Mouse (Mus musculus): ENCODE measurements around the gene Tldc1. TPM values are rescaled to one million over a fixed set of nuclear protein-coding genes. Genes with fewer than 3 reads are reported as not detected.

The Tldc1 gene
- polyA plus RNA-seq, 1 experiment, result 10.8 TPM

DNA sequence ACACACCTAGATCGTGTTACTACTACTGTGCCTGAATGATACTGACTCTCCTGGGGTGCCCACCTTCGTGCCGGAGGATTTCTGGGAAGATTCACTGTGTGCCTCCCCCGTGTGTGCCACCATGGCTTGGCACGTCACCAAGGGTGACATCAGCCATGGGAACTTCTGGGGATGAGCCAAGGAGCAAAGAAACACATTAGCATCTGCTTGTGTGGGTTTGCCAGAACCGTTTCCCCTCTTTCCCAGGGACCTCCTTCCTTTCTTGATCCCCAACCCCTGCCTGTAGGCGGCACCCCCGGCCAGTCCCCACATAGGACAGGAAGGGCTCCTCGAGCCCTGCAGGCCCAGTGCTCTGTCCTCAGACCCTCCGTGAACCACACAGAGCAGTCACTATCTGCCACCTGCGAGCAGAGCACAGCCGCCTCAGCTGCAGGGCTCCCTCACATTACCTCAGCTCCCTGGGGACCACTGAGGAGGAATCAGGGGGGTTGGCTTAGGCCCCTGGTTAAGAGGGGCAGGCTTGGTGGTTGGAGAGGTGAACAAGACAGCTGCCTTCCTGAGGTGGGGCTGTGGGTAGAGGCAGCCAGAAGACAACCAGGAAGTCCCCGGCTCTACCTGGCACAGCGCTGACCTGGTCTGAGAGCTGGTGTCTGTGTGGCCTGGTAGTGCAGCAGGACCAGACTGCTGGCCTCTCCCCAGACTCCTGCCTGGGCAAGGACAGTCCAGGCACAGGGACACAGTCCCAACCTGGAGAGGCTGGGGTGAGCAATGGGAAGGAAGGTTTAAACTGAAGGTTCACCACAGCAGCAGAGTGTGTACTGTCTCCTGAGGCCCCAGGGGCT, 28.4 kb upstream of the Tldc1 start:
- 0 out of 2 replicates have a peak, but pooled peaks cover 3% of the 10 kb centered on the region for H3K4me1 ChIP-seq (ENCODE audit: control insufficient read depth, insufficient read depth, low read length)
- H3K4me3 ChIP-seq (replicated peaks; ENCODE audit: extremely low read depth, low read depth, low read length), result no peak overlapping the region
- no peak for DNase-seq
- TF ChIP-seq POLR2A (IDR thresholded peaks at IDR 0.05; ENCODE audit: borderline replicate concordance, extremely low read depth, low read depth, low read length) (no peak), CTCF (IDR thresholded peaks at IDR 0.05; ENCODE audit: insufficient read depth, low read length) (no peak)
- 41% methylated on average over 14 of the region's 14 CpGs for WGBS

DNA sequence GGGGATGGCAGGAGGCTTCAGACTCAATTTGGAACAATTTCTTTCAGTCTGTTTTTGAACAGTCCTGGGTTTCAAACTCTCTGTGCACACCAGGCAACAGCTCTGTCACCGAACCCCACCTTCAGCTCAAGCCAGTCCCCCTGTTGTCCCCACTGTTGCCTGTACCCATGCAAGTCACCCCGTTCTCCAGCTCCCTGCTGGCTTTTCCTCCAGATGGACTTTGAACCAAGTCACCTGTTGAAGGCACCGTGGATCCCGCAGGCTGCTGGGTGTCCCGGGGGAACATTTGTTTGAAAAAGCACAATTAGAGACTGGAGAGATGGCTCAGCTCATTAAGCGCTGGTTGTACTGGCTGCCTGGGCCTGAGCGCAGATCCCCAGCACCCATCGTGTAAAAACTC, 27.1 kb upstream of the Tldc1 start:
- no peak overlapping the region for H3K4me3 ChIP-seq (replicated peaks; ENCODE audit: extremely low read depth, low read depth, low read length)
- no peak for TF ChIP-seq POLR2A (IDR thresholded peaks at IDR 0.05; ENCODE audit: borderline replicate concordance, extremely low read depth, low read depth, low read length)
- TF ChIP-seq CTCF (IDR thresholded peaks at IDR 0.05; ENCODE audit: insufficient read depth, low read length), result no peak
- 73% methylated on average over 8 of the region's 8 CpGs for WGBS
- 0 out of 2 replicates have a peak, but pooled peaks cover 3% of the 10 kb centered on the region for H3K4me1 ChIP-seq (ENCODE audit: control insufficient read depth, insufficient read depth, low read length)
- DNase-seq, result no peak

DNA sequence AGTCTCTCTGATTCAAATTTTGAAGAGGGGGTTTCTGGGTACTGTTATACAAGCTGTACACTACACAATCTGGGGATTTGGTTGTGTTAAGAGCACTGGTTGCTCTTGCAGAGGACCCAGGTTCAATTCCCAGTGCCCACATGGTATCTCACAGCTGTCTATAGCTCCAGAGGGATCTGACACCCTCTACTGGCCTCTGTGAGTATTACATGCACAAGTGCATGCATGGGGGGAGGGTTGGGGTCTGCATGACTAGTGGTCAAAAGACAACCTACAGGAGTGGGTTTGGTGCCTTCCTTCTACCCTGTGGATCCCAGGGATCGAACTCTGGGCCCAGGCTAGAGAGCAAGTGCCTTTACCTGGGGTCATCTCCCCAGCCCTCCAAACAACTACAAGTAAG, 24.4 kb upstream of the Tldc1 start:
- Histone ChIP-seq H3K4me1 (ENCODE audit: control insufficient read depth, insufficient read depth, low read length) (peaks cover 8% of the 10 kb centered on the region), H3K4me3 (replicated peaks; ENCODE audit: extremely low read depth, low read depth, low read length) (no peak overlapping the region)
- no peak for DNase-seq
- WGBS, result 82% methylated on average over 1 of the region's 1 CpGs
- TF ChIP-seq POLR2A (IDR thresholded peaks at IDR 0.05; ENCODE audit: borderline replicate concordance, extremely low read depth, low read depth, low read length) (no peak), CTCF (IDR thresholded peaks at IDR 0.05; ENCODE audit: insufficient read depth, low read length) (0 out of 2 replicates have a peak, but pooled peaks have one; percentile 27)

GRCm38 (mm10) chr8:119801168-119801567, 23.0 kb upstream of the Tldc1 start:
- no peak overlapping the region for H3K4me3 ChIP-seq (replicated peaks; ENCODE audit: extremely low read depth, low read depth, low read length)
- no peak for DNase-seq
- no peak for TF ChIP-seq POLR2A (IDR thresholded peaks at IDR 0.05; ENCODE audit: borderline replicate concordance, extremely low read depth, low read depth, low read length)
- TF ChIP-seq CTCF (IDR thresholded peaks at IDR 0.05; ENCODE audit: insufficient read depth, low read length), result no peak
- peaks cover 5% of the 10 kb centered on the region for H3K4me1 ChIP-seq (ENCODE audit: control insufficient read depth, insufficient read depth, low read length)
- WGBS, result 13% methylated on average over 4 of the region's 4 CpGs

DNA sequence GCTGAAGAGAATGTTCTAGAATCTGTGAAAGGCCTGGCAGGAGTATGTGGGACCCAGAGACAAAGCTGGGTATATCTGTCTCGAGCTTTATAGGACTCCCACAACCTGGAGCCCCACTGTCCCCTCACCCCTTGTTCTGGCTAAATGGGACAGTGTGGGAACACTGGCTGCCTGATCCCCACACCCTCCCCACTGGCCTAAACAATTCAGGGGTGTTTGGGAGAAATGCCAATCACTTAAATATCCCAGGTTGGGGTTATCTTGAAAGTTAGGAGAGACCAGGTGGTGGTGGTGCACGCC, 20.7 kb upstream of the Tldc1 start:
- no peak overlapping the region for H3K4me3 ChIP-seq (replicated peaks; ENCODE audit: extremely low read depth, low read depth, low read length)
- TF ChIP-seq CTCF (IDR thresholded peaks at IDR 0.05; ENCODE audit: insufficient read depth, low read length) (no peak), POLR2A (IDR thresholded peaks at IDR 0.05; ENCODE audit: borderline replicate concordance, extremely low read depth, low read depth, low read length) (no peak)
- 58% methylated on average over 2 of the region's 2 CpGs for WGBS
- no peak for DNase-seq
- peaks cover 5% of the 10 kb centered on the region for H3K4me1 ChIP-seq (ENCODE audit: control insufficient read depth, insufficient read depth, low read length)

DNA sequence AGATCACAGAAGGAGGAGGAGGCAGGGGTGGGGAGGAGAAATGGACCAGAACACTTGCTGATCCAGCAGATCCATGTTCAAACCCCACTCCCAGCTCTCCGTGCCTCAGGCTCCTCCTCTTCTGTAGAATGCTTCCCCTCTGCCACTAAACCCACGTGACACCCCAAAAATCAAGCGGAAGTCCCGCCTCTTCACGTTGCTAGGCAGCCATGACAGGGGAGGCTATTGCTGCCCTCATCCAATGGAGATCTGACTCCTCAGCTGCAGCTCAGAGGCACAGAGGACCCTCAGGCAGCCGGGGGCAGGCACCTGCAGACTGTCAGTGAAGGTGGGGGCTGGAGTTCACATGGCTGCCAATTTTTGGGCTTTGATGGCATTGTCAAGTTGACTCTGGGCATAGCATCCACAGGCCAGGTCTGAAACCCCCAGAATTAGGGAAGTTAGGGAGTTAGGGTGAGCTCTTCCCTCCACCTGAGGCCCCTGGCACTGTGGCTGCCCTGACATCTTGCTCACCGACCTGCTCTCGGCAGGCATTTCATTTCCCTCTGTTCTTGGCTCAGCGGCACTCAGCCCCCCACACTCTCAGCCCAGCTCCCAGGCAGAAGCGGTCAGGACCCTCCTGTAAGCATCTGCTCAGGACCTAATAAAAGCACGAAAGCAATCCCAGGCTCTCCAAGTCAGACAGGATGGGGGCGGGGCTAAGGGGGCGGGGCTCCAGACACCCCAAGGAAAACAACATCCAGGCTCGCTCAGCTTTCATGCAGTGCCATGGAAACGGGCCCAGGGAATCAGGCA, 20.2 kb upstream of the Tldc1 start:
- no peak for DNase-seq
- no peak overlapping the region for H3K4me3 ChIP-seq (replicated peaks; ENCODE audit: extremely low read depth, low read depth, low read length)
- no peak for TF ChIP-seq POLR2A (IDR thresholded peaks at IDR 0.05; ENCODE audit: borderline replicate concordance, extremely low read depth, low read depth, low read length)
- TF ChIP-seq CTCF (IDR thresholded peaks at IDR 0.05; ENCODE audit: insufficient read depth, low read length), result no peak
- WGBS, result 11% methylated on average over 15 of the region's 15 CpGs
- peaks cover 5% of the 10 kb centered on the region for H3K4me1 ChIP-seq (ENCODE audit: control insufficient read depth, insufficient read depth, low read length)

GRCm38 (mm10) chr8:119795651-119796050, 17.4 kb upstream of the Tldc1 start:
- TF ChIP-seq CTCF (IDR thresholded peaks at IDR 0.05; ENCODE audit: insufficient read depth, low read length) (no peak), POLR2A (IDR thresholded peaks at IDR 0.05; ENCODE audit: borderline replicate concordance, extremely low read depth, low read depth, low read length) (no peak)
- Histone ChIP-seq H3K4me1 (ENCODE audit: control insufficient read depth, insufficient read depth, low read length) (peaks cover 10% of the 10 kb centered on the region), H3K4me3 (replicated peaks; ENCODE audit: extremely low read depth, low read depth, low read length) (no peak overlapping the region)
- DNase-seq, result no peak
- WGBS, result 75% methylated on average over 3 of the region's 3 CpGs

GRCm38 (mm10) chr8:119794689-119795088, 16.5 kb upstream of the Tldc1 start:
- WGBS, result 57% methylated on average over 7 of the region's 7 CpGs
- H3K4me3 ChIP-seq (replicated peaks; ENCODE audit: extremely low read depth, low read depth, low read length), result no peak overlapping the region
- no peak for DNase-seq
- peaks cover 10% of the 10 kb centered on the region for H3K4me1 ChIP-seq (ENCODE audit: control insufficient read depth, insufficient read depth, low read length)
- TF ChIP-seq POLR2A (IDR thresholded peaks at IDR 0.05; ENCODE audit: borderline replicate concordance, extremely low read depth, low read depth, low read length) (no peak), CTCF (IDR thresholded peaks at IDR 0.05; ENCODE audit: insufficient read depth, low read length) (no peak)

DNA sequence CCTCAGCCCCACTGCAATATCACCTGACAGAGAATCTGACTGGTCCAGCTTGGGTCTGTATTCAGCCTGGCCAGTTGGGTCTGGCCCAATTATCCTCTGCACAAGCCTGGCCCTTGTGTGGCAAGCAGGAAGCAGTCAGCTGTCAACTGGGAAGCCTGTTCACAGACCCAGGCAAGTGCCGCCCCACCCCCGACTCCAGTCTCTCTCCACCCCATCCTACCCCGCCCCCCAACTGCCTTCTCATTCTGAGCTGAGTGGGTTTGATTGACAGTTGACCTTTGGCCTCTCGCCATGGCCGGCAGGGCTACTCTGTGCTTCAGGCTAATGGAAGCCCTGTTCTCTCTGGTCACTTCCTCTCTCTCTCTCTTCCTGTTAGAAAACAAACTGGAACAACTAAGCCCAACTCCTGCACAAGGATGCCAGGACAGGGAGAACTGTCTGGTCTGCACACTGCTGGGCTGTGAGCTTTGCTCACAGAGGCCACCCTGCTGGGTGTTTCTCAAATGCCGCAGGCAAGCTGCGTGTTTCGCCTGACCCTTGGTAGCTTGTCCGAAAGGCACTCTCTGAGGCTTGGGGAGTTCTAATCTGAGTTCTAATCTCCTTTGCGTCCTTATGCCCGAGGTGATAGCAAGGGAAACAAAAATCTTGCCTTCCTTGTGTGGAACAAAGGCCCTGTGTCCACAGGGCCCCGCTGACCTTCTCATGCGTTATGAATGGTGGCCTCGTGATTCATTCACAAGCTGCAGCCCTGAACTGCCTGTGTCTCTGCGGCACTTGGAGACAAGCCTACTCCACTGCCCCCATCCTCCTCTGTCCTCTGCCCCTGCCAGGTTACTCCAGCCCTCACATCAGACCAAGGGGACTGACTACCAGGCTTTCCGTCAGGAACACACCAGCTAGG, 13.8 kb upstream of the Tldc1 start:
- 50% methylated on average over 16 of the region's 16 CpGs for WGBS

More for the DNA sequence above, 13.8 kb upstream of the Tldc1 start:
- Histone ChIP-seq H3K4me1 (ENCODE audit: control insufficient read depth, insufficient read depth, low read length) (peaks cover 5% of the 10 kb centered on the region; the same call in 1 of the 2 replicates), H3K4me3 (replicated peaks; ENCODE audit: extremely low read depth, low read depth, low read length) (no peak overlapping the region)
- DNase-seq, result no peak
- TF ChIP-seq CTCF (IDR thresholded peaks at IDR 0.05; ENCODE audit: insufficient read depth, low read length) (no peak), POLR2A (IDR thresholded peaks at IDR 0.05; ENCODE audit: borderline replicate concordance, extremely low read depth, low read depth, low read length) (no peak)

Measured in lung, adult 2 months (tissue).